Mouse (Mus musculus) stomach, postnatal 0 days (tissue): ENCODE data around the gene Hdac7.

Experiments
- CTCF ChIP-seq: IDR thresholded peaks from 2 replicates; pipeline ENCODE4 v1.5.1; 2016; ENCODE audit warnings: antibody characterized with exemption, low read depth, mild to moderate bottlenecking, moderate library complexity
- EP300 ChIP-seq: optimal IDR thresholded peaks from 2 replicates; pipeline ENCODE3; 2016; ENCODE audit warnings: antibody characterized with exemption

DNA sequence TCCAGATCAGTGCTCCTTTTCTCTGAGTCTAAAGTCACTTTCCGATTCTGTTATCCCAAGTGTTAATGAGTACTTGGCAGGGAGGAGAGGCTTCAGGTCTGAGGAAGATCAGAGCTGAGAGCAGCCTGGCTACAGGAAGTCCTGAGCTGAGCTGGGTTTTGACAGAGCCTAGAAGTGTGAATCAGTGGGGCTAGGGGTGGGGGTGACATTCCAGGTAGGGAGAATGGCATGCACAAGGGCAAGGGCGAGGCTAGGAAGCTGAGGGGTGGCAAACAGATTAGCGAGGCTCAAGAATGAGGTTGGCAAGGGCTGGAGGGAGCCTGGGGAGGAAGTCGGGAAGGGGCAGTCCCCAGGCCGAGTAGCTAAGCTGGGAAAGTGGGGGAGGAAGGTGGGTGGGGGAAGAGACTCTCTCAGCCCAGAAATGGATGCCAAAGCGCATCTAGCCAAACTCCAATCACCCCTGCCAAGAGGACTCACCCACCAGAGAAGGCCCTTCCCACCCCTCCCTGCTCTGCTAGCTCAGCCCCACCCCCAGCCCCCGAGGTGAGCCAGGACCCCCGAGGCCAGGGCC, 6.7 kb downstream of the Hdac7 start:
- TF ChIP-seq CTCF: no peak
- no peak for TF ChIP-seq EP300
